Mouse (Mus musculus) E14TG2a.4 (cell line): ENCODE measurements around the gene Gpd1.

Experiments used
- CTCF ChIP-seq: conservative IDR thresholded peaks from 2 replicates; pipeline ENCODE4 v1.5.1; 2014; ENCODE audit warnings: low read length
- POU5F1 ChIP-seq: IDR thresholded peaks from 2 replicates; pipeline ENCODE4 v1.6.1; 2014; ENCODE audit warnings: low read length, borderline replicate concordance

DNA sequence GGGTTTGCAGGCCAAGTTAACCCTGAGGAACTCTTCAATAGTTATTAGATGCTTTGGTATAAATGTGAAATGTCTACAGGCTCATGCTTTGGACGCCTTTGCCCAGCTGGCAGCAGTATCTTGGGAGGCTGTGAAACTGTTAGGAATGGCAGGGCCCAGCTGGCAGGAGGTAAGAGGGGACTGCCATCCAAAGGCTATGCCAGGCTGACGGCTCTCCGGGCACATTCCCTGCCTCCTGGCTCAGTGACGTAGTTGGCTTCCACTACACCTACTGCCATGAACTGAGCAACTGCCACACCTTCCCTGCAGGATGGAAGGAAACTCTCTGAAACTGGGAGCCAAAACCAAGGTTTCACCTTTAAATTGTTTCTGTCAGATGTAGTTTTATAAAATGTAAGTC, 22.9 kb downstream of the Gpd1 start:
- no peak for TF ChIP-seq CTCF
- TF ChIP-seq POU5F1, result no peak
